Mouse (Mus musculus) lung, embryonic 16.5 days (tissue): ENCODE data around the gene Tbcc. TPM values are rescaled to one million over a fixed set of nuclear protein-coding genes. Genes with fewer than 3 reads are reported as not detected.
A peak's percentile ranks its signal among the peaks of the same experiment; 100 is the strongest.

Experiments
- ATAC-seq: fragments of 200-750 bp; cut with Nextera tagmentation; 2 replicates; pipeline ENCODE4 v1.8.0; 2017; ENCODE audit warnings: low read depth, mild to moderate bottlenecking, moderate library complexity
- H3K27ac ChIP-seq: fragments of 300-500 bp; sonication (generic); 2 replicates; pipeline ENCODE4 v1.5.1; 2014; ENCODE audit warnings: mild to moderate bottlenecking, control low read depth, low read length
- H3K27me3 ChIP-seq: fragments of 300-500 bp; sonication (generic); 2 replicates; pipeline ENCODE4 v1.6.1; 2014; ENCODE audit warnings: low read depth, low read length, mixed read lengths; ENCODE audit not compliant: control insufficient read depth, insufficient read depth
- H3K36me3 ChIP-seq: fragments of 300-500 bp; sonication (generic); 2 replicates; pipeline ENCODE4 v1.6.1; 2014; ENCODE audit warnings: low read length; ENCODE audit not compliant: control insufficient read depth, insufficient read depth
- H3K4me1 ChIP-seq: fragments of 300-500 bp; sonication (generic); replicated peaks from 2 replicates; pipeline ENCODE4 v1.6.1; 2014; ENCODE audit warnings: low read length, mixed read lengths; ENCODE audit not compliant: control insufficient read depth, insufficient read depth
- H3K4me2 ChIP-seq: fragments of 300-500 bp; sonication (generic); 2 replicates; pipeline ENCODE4 v1.6.1; 2014; ENCODE audit warnings: low read depth, low read length, control low read depth
- H3K4me3 ChIP-seq: fragments of 300-500 bp; sonication (generic); 2 replicates; pipeline ENCODE4 v1.5.1; 2014; ENCODE audit warnings: mild to moderate bottlenecking, low read length, control low read depth
- H3K9ac ChIP-seq: fragments of 300-500 bp; sonication (generic); 2 replicates; pipeline ENCODE4 v1.6.1; 2014; ENCODE audit warnings: low read length, control low read depth
- H3K9me3 ChIP-seq: fragments of 300-500 bp; sonication (generic); 2 replicates; pipeline ENCODE4 v1.6.1; 2016; ENCODE audit warnings: low read length; ENCODE audit not compliant: control insufficient read depth
- WGBS: fragments of 180-500 bp; shearing (Covaris S2); extraction: QIAGEN DNeasy Blood & Tissue Kit; methylation state at CpG from one replicate; pipeline ENCODE4 v1.1.7; 2014; 5-methylcytosine and 5-hydroxymethylcytosine counted together
- polyA plus RNA-seq: library from polyadenylated mRNA; unstranded; fragments of >200 nt; fragmentation: Nextera tagmentation; extraction: Ambion mirVana; gene quantifications from 2 replicates; pipeline ENCODE4 v1.2.1, GENCODE M21; 2015

Gene Tbcc
- polyA plus RNA-seq, 1 experiment from 2014 or later = 38.6 TPM

DNA sequence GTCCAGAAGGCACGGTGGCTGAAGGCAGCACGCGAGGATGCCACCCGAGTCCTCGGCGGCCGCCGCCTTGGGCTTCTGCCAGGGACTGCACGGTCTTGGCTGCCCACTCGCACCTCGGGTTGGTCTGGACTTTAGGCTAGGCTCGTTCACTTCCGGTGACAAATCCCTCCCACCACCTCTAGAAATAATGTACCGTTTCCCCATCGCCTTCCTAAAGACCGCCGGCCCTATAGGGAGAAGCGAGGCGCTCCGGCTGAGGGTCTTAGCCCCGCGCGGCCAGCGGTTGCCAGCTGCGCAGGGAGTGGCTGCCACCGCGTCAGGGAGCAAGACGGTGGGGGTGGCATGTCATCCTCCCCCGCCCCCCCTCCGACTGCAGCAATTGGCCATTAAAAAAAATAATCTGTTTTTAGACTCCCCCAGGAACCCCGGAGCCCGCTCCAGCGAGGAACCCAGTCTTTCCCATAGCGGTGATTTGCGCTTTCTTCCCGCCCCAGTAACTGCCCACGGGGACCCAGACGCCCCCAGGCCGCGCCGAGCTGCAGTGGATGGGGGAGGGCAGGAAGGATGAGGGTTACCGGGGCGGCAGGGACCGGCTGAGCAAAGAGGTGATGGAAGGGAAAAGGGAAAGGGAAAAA is 917 bp upstream of the Tbcc start:
- Histone ChIP-seq H3K9ac (peak overlapping the region; percentile 75), H3K27me3 (no peaks in the 10 kb centered on the region), H3K36me3 (peaks cover 6% of the 10 kb centered on the region), H3K4me2 (peak overlapping the region; percentile 81), H3K9me3 (no peaks in the 10 kb centered on the region), H3K4me3 (peak overlapping the region; percentile 77), H3K27ac (peak overlapping the region; percentile 96), H3K4me1 (peaks cover 28% of the 10 kb centered on the region)
- ATAC-seq = peak; percentile 49
- under 1% methylated on average over 44 of the region's 44 CpGs for WGBS

DNA sequence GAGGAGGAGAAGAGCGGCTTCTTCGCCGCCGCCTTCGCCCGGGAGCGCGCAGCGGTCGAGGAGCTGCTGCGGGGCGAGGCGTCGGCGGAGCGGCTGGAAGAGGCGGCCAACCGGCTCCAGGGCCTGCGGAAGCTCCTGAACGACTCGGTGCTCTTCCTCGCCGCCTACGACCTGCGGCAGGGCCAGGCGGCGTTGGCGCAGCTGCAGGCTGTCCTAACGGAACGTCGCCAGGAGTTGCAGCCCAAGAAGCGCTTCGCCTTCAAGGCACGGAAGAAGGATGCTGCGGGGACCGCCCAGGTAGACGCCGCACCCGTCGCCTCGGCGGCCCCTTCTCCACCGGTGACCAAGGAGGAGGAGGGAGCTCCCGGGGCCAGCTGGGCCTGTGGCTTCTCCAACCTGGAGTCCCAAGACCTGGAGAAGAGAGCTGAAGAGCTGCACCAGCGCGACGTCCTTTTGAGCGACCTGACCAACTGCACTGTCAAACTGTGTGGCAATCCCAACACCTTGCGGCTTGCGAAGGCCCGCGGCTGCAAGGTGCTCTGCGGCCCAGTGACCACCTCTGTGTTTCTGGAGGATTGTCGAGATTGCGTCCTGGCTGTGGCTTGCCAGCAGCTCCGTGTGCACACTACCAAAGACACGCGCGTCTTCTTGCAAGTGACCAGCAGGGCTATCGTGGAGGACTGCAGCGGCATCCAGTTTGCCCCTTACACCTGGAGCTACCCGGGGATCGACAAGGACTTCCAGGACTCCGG is 535 bp downstream of the Tbcc start:
- Histone ChIP-seq H3K4me1 (peaks cover 23% of the 10 kb centered on the region), H3K4me3 (peak overlapping the region; percentile 86), H3K4me2 (peak overlapping the region; percentile 91), H3K27me3 (no peaks in the 10 kb centered on the region), H3K9ac (peak overlapping the region; percentile 89), H3K27ac (peak overlapping the region; percentile 79), H3K9me3 (no peaks in the 10 kb centered on the region), H3K36me3 (peaks cover 6% of the 10 kb centered on the region)
- ATAC-seq = peak; percentile 20
- 1% methylated on average over 64 of the region's 64 CpGs for WGBS

DNA sequence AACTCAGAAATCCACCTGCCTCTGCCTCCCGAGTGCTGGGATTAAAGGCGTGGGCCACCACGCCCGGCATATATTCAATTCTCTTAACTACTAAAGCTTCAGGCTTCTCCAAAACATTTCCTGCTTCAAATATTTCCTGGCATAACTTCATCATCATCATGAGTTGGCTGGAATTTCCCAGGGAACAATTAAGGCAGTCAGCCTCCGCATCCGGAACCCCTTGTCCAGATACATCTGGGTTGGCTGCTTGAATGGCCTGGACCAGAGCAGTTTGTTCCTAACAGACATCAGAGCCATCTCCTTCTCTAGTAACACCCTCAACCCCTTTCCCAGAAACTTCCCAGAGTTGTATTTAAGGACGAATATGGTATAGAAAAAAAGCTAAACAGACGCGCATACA is 4.9 kb downstream of the Tbcc start:
- ATAC-seq = no peak
- Histone ChIP-seq H3K4me2 (no peak overlapping the region), H3K27ac (no peak overlapping the region), H3K4me3 (no peak overlapping the region), H3K9ac (no peak overlapping the region), H3K36me3 (peaks cover 6% of the 10 kb centered on the region), H3K27me3 (no peaks in the 10 kb centered on the region), H3K9me3 (no peaks in the 10 kb centered on the region), H3K4me1 (peaks cover 24% of the 10 kb centered on the region)
- WGBS = 82% methylated on average over 9 of the region's 9 CpGs

DNA sequence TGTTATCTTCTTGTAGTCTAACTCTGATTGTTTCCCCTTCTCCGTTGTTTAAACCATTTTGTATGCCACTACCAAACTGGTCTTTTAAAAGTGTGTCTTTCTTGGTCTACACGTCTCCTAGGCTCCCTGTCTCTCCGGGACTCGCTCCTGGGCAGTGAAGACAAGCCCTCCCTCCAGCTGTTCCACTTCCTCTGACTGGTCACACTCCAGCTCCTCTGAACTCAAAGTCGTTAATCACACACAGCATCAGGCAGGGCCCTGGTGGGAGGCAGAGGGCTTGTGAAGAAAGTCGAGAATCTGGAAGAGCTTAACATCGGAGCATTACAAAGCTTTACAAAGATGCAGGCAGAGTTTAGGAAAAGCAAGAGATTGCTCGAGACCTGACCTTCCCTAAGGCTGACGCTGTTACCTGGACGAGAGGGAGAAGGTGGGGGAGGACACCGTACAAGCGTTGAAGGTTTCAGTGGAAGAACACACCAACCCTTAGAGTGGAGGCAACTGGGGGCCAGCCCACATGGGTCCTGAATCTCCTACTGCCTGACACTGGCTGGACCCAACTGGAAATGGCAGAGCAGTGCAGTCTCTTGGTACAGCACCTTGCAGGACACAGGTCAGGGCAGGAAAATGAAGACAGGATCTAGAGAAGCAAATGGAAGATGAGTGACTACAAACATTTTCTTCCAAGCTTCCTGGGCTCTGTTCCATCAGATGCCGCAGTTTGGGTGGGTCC is 6.9 kb downstream of the Tbcc start:
- H3K4me1 ChIP-seq = peaks cover 13% of the 10 kb centered on the region
- 31% methylated on average over 13 of the region's 13 CpGs for WGBS
- no peak overlapping the region for H3K9ac ChIP-seq
- 0 out of 2 replicates have a peak overlapping the region, but pooled peaks have one; percentile 23 for H3K27ac ChIP-seq
- peaks cover 6% of the 10 kb centered on the region for H3K36me3 ChIP-seq
- no peaks in the 10 kb centered on the region for H3K9me3 ChIP-seq
- no peak overlapping the region for H3K4me2 ChIP-seq
- no peak overlapping the region for H3K4me3 ChIP-seq
- ATAC-seq = peak; percentile 88
- H3K27me3 ChIP-seq = no peaks in the 10 kb centered on the region

DNA sequence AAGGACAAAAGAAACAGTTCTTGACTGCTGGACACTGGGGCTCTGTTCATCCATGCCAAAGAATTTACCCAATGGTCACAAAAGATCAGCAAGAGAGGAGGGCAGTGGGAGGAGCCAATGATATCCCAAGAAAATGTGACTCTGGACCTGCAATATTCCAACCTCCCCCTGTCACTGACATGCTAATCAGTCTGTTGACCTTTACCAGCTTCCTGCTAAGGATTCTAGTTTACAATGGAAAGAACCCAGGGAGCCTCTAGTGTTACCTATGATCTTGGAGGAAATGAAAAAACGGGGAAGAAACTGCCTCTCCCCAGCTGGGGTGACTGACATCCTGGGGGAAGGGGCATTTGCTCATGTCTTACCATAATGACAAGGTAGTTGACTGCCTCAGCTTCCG is 10.5 kb downstream of the Tbcc start:
- 49% methylated on average over 2 of the region's 2 CpGs for WGBS

DNA sequence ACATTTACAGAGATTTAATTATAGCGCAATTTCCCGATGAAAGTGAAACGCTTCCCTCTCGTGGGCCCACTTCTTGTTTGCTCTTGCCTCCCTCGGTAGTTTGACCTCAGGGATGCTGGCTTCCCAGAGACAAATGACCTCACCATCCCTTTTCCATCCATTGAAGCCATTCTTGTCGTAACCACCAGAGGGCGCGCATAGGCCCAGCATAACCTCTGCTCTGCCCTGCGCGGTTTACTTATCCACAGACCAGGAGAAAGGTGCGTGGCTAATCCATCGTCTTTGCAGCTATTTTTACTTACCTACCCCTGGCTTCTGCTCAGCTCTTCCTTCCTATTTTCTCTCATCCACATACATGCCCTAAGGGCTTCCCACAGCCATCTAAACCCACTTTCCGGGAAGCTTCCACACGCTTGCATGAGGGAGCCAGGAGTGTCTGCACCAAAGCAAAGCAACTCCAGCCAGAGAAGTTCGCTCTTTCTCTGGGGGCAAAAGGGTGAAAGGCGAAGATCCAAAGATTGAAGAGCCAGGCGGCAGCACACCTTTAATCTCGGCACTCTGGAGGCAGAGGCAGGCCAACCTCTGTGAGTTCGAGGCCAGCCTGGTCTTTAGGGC is 13.5 kb downstream of the Tbcc start:
- WGBS = 17% methylated on average over 19 of the region's 19 CpGs
- H3K4me3 ChIP-seq = no peak overlapping the region
- no peaks in the 10 kb centered on the region for H3K36me3 ChIP-seq
- no peaks in the 10 kb centered on the region for H3K27me3 ChIP-seq
- peak overlapping the region; percentile 6; the same call in 1 of the 2 replicates for H3K9ac ChIP-seq
- H3K9me3 ChIP-seq = no peaks in the 10 kb centered on the region
- peak; percentile 77; the same call in 1 of the 2 replicates for ATAC-seq
- H3K4me1 ChIP-seq = no peaks in the 10 kb centered on the region
- no peak overlapping the region for H3K27ac ChIP-seq
- no peak overlapping the region for H3K4me2 ChIP-seq

More for the DNA sequence above, 10.5 kb downstream of the Tbcc start:
- Histone ChIP-seq H3K36me3 (no peaks in the 10 kb centered on the region), H3K9me3 (no peaks in the 10 kb centered on the region), H3K4me2 (no peak overlapping the region), H3K27me3 (no peaks in the 10 kb centered on the region), H3K4me1 (peaks cover 6% of the 10 kb centered on the region), H3K27ac (no peak overlapping the region), H3K4me3 (no peak overlapping the region), H3K9ac (no peak overlapping the region)
- no peak for ATAC-seq

DNA sequence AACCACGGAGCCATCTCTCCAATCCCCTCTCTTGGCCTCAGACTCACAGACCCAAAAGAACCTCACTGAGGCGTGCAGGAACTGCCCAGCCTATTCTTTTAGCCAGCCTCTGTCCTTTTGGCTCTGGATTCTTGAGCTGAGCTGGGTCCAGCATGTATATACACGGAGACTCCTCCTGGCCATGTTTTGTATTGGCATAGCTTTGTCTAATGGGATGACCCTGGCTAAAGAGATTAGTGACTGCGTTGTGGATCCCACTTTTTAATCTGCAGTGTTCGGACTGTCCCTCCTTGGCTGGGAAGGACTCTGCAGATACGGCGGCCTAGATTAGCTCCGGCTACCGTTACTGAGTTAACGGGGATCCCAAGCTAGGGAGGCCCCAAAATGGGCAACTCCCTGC is 19.7 kb downstream of the Tbcc start, which contains the start of gene Prph2:
Gene Prph2 (plus strand): TSS at position 274 of the 400 bp plus-strand sequence.
- Histone ChIP-seq H3K9ac (no peak within 1 kb of the TSS), H3K27ac (no peak within 1 kb of the TSS), H3K4me1 (no peaks in the 10 kb centered on the region), H3K4me3 (no peak within 1 kb of the TSS), H3K36me3 (no peaks in the 10 kb centered on the region), H3K4me2 (no peak within 1 kb of the TSS), H3K27me3 (no peaks in the 10 kb centered on the region), H3K9me3 (no peaks in the 10 kb centered on the region)
- no peak for ATAC-seq
- WGBS = 83% methylated on average over 10 of the region's 10 CpGs

DNA sequence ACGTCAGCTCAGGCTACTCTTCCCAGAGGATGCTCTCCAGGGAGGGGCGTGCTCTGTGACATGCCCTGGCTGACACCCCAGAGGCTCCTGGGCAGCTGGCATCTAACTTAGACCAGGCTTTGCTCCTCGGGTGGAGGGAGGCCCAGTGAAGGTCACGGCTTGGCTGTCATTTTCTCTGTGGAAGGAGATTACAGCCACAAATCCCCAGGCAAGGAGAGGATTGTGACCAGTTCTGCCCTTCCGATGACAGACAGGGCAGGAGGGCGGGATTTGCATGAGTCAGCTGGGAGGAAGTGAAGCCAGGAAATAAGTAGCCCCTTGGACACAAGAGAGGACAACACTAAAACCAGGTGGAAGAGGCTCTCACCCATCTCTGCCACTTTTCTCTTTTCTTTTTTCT is 21.8 kb downstream of the Tbcc start:
- Histone ChIP-seq H3K4me2 (no peak overlapping the region), H3K4me1 (no peaks in the 10 kb centered on the region), H3K36me3 (no peaks in the 10 kb centered on the region), H3K4me3 (no peak overlapping the region), H3K9ac (no peak overlapping the region), H3K27me3 (no peaks in the 10 kb centered on the region), H3K9me3 (no peaks in the 10 kb centered on the region), H3K27ac (no peak overlapping the region)
- ATAC-seq = no peak
- WGBS = 38% methylated on average over 6 of the region's 6 CpGs

DNA sequence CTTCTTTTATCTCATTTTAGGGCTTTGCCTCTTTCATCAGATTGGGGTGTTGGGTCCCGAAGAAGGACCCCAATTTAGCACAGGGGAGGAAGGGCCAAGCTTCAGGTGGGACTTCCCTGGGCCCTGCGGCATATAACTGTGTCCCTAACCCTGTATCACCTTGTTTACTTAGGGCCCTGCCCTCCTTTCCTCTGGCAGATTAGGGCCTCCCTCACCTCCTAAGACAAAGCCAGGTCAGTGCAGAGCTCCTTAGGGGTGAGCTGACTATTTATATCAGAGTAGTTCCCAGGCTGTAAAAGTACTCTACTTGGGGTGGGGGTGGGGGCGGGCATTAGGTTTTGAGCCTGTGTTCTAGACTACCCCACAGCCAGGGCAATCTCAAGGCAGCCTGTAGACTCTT is 24.6 kb downstream of the Tbcc start:
- Histone ChIP-seq H3K9ac (no peak overlapping the region), H3K4me2 (no peak overlapping the region), H3K9me3 (no peaks in the 10 kb centered on the region), H3K27ac (no peak overlapping the region), H3K4me1 (no peaks in the 10 kb centered on the region), H3K27me3 (no peaks in the 10 kb centered on the region), H3K36me3 (no peaks in the 10 kb centered on the region), H3K4me3 (no peak overlapping the region)
- no peak for ATAC-seq
- 51% methylated on average over 3 of the region's 3 CpGs for WGBS
